Mouse (Mus musculus) intestine, embryonic 14.5 days (tissue): Measurements from ENCODE around the gene Twist2. TPM values are rescaled to one million over a fixed set of nuclear protein-coding genes. Genes with fewer than 3 reads are reported as not detected.

Source experiments
- ATAC-seq: fragments of 200-750 bp; cut with Nextera tagmentation; replicated peaks from 2 replicates; pipeline ENCODE4 v1.8.0; 2017; ENCODE audit warnings: low read depth, moderate number of reproducible peaks, moderate TSS enrichment, moderate library complexity; ENCODE audit not compliant: low FRiP score, low TSS enrichment
- DNase-seq: peaks from one replicate; pipeline ENCODE4 v3.0.0-alpha.2; 2018; ENCODE audit warnings: low spot score
- H3K27ac ChIP-seq: fragments of 300-500 bp; sonication (generic); 2 replicates; pipeline ENCODE4 v1.5.1; 2014; ENCODE audit warnings: low read depth, mild to moderate bottlenecking, control low read depth
- H3K27me3 ChIP-seq: fragments of 300-500 bp; sonication (generic); replicated peaks from 2 replicates; pipeline ENCODE4 v1.6.1; 2014; ENCODE audit warnings: low read length, control low read depth; ENCODE audit not compliant: control insufficient read depth, insufficient read depth
- H3K36me3 ChIP-seq: fragments of 300-500 bp; sonication (generic); 2 replicates; pipeline ENCODE4 v1.6.1; 2014; ENCODE audit warnings: low read length, control low read depth; ENCODE audit not compliant: control insufficient read depth, insufficient read depth
- H3K4me1 ChIP-seq: fragments of 300-500 bp; sonication (generic); replicated peaks from 2 replicates; pipeline ENCODE4 v1.6.1; 2014; ENCODE audit warnings: low read length, control low read depth, mixed read lengths; ENCODE audit not compliant: control insufficient read depth, insufficient read depth
- H3K4me2 ChIP-seq: fragments of 300-500 bp; sonication (generic); 2 replicates; pipeline ENCODE4 v1.6.1; 2014; ENCODE audit warnings: low read length
- H3K4me3 ChIP-seq: fragments of 300-500 bp; sonication (generic); 2 replicates; pipeline ENCODE4 v1.5.1; 2014; ENCODE audit warnings: low read depth, low read length, control low read depth, mixed read lengths
- H3K9ac ChIP-seq: fragments of 300-500 bp; sonication (generic); 2 replicates; pipeline ENCODE4 v1.6.1; 2014; ENCODE audit warnings: mild to moderate bottlenecking, low read length
- H3K9me3 ChIP-seq: fragments of 300-500 bp; sonication (generic); 2 replicates; pipeline ENCODE4 v1.6.1; 2016; ENCODE audit warnings: low read length, control low read depth; ENCODE audit not compliant: control insufficient read depth
- WGBS: fragments of 180-500 bp; shearing (Covaris S2); extraction: QIAGEN DNeasy Blood & Tissue Kit; methylation state at CpG from one replicate; pipeline ENCODE4 v1.1.7; 2014; 5-methylcytosine and 5-hydroxymethylcytosine counted together
- polyA plus RNA-seq: library from polyadenylated mRNA; unstranded; fragments of >200 nt; fragmentation: Nextera tagmentation; extraction: Ambion mirVana; gene quantifications from 2 replicates; pipeline ENCODE4 v1.2.1, GENCODE M21; 2014

Gene Twist2
- polyA plus RNA-seq, 1 experiment from 2014 or later: 7.1 TPM

GRCm38 (mm10) chr1:91762528-91763091 is 38.7 kb upstream of the Twist2 start:
- Histone ChIP-seq H3K36me3 (no peaks in the 10 kb centered on the region), H3K4me1 (peaks cover 17% of the 10 kb centered on the region), H3K9me3 (no peaks in the 10 kb centered on the region), H3K4me3 (no peak overlapping the region), H3K27me3 (no peaks in the 10 kb centered on the region), H3K27ac (no peak overlapping the region), H3K9ac (no peak overlapping the region), H3K4me2 (no peak overlapping the region)
- DNase-seq (no peak), ATAC-seq (no peak)
- 55% methylated on average over 12 of the region's 12 CpGs for WGBS

DNA sequence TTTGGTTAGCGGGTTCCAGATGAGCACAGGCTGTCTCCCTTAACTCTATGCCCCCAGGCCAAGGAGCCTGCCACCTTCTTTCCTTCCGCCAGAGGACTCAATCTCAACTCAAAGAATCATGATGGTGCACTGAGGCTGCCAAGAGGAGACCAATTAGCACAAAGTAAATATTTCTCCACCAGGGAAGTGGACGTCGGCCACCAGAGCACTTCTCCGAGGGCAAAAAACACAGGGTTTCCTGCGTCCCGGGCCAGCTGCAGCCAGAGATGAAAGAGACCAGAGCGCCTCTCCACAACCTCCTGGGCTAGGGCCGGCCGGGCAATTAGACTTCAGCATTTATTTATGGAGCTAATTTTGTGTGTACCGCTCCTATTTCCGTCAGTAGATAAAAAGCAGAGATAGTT is 31.0 kb upstream of the Twist2 start:
- Histone ChIP-seq H3K4me2 (peak overlapping the region; percentile 29), H3K27me3 (no peaks in the 10 kb centered on the region)
- 5% methylated on average over 12 of the region's 12 CpGs for WGBS

DNA sequence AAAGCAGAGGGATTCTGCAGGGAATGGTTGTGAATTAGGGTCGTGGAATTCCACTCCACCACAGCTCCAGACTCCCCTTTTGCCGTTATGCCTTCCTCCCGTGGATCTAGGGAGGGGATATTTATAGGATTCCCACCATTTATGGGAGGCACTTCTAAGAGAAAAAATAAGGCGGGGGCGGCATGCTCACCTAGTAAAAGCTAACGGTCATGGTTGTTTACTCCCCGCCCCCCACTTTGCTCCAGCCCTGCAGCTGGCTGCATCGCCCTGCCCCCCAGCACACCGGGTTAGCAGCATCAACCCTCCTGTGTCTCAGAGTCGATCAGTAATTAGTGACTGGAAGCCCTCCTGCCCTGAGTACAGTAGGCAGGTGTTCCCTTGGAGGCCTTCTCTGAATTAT is 30.6 kb upstream of the Twist2 start:
- no peak for ATAC-seq
- 7% methylated on average over 10 of the region's 10 CpGs for WGBS

More for the DNA sequence above, 31.0 kb upstream of the Twist2 start:
- DNase-seq (no peak), ATAC-seq (no peak)
- Histone ChIP-seq H3K9ac (no peak overlapping the region), H3K4me3 (no peak overlapping the region), H3K9me3 (no peaks in the 10 kb centered on the region), H3K36me3 (no peaks in the 10 kb centered on the region), H3K4me1 (peaks cover 9% of the 10 kb centered on the region), H3K27ac (no peak overlapping the region)

GRCm38 (mm10) chr1:91776928-91777327 is 24.3 kb upstream of the Twist2 start:
- Histone ChIP-seq H3K9ac (no peak overlapping the region), H3K4me3 (no peak overlapping the region), H3K4me1 (no peaks in the 10 kb centered on the region), H3K36me3 (no peaks in the 10 kb centered on the region), H3K27me3 (no peaks in the 10 kb centered on the region), H3K9me3 (no peaks in the 10 kb centered on the region), H3K4me2 (no peak overlapping the region), H3K27ac (no peak overlapping the region)
- WGBS: 78% methylated on average over 5 of the region's 5 CpGs
- ATAC-seq: no peak
- DNase-seq: no peak

More for the DNA sequence above, 30.6 kb upstream of the Twist2 start:
- Histone ChIP-seq H3K9ac (no peak overlapping the region), H3K9me3 (no peaks in the 10 kb centered on the region), H3K27ac (no peak overlapping the region), H3K36me3 (no peaks in the 10 kb centered on the region), H3K4me1 (peaks cover 9% of the 10 kb centered on the region), H3K27me3 (no peaks in the 10 kb centered on the region), H3K4me3 (no peak overlapping the region), H3K4me2 (peak overlapping the region; percentile 29)
- no peak for DNase-seq

DNA sequence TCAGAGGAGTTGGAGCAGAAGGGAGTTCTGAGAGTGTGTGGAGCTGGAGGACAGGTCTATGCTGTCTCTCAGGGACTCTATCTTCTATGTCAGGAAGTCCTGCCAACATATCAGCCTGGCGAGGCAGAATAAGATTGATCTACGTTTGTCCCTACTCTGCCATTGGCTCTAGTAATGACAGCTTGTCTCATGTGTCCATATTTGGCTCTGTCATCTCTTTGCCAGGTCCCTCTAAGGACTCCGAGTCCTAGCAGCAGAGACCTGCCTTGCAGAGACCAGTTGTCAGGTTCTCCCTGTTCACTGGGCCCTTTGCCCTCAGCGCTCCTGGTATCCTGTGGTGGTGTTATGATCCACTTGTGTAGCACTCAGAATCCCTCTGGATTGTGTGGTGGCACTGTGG is 21.4 kb upstream of the Twist2 start:
- DNase-seq (no peak), ATAC-seq (no peak)
- H3K9me3 ChIP-seq: peaks cover 3% of the 10 kb centered on the region; the same call in 1 of the 2 replicates
- no peak overlapping the region for H3K4me3 ChIP-seq
- WGBS: 82% methylated on average over 4 of the region's 4 CpGs
- no peaks in the 10 kb centered on the region for H3K27me3 ChIP-seq
- H3K36me3 ChIP-seq: no peaks in the 10 kb centered on the region
- H3K9ac ChIP-seq: no peak overlapping the region
- H3K27ac ChIP-seq: no peak overlapping the region
- H3K4me2 ChIP-seq: no peak overlapping the region
- H3K4me1 ChIP-seq: no peaks in the 10 kb centered on the region

GRCm38 (mm10) chr1:91781182-91781581 is 20.1 kb upstream of the Twist2 start:
- 82% methylated on average over 7 of the region's 7 CpGs for WGBS
- Histone ChIP-seq H3K9me3 (peaks cover 3% of the 10 kb centered on the region; the same call in 1 of the 2 replicates), H3K27me3 (no peaks in the 10 kb centered on the region), H3K4me1 (no peaks in the 10 kb centered on the region), H3K4me2 (no peak overlapping the region), H3K36me3 (no peaks in the 10 kb centered on the region), H3K4me3 (no peak overlapping the region), H3K9ac (no peak overlapping the region), H3K27ac (no peak overlapping the region)
- ATAC-seq (no peak), DNase-seq (no peak)

DNA sequence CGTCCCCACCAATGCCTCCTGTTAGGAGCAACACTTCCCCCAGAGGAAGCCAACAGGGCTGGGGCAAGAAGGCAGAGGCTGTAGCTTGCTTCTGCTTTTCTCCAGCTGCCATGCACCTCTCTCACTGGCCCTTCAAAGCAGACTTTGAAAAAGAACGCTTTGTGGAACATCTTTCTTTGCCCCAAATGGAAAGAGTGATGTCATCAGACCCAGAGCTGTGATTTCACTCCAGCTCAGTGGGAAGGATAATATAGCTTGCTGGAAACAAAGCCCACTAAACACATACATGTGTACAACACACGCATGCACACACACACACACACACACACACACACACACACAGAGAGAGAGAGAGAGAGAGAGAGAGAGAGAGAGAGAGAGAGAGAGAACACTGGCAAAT is 17.1 kb upstream of the Twist2 start:
- Histone ChIP-seq H3K36me3 (no peaks in the 10 kb centered on the region), H3K9ac (no peak overlapping the region), H3K27me3 (no peaks in the 10 kb centered on the region), H3K27ac (no peak overlapping the region), H3K4me1 (no peaks in the 10 kb centered on the region), H3K4me2 (no peak overlapping the region), H3K9me3 (peaks cover 3% of the 10 kb centered on the region; the same call in 1 of the 2 replicates), H3K4me3 (no peak overlapping the region)
- WGBS: 82% methylated on average over 3 of the region's 3 CpGs
- ATAC-seq (no peak), DNase-seq (no peak)

- H3K27me3 ChIP-seq: peaks cover 42% of the 10 kb centered on the region
- H3K9ac ChIP-seq: no peak overlapping the region
- H3K4me2 ChIP-seq: no peak overlapping the region
- peaks cover 18% of the 10 kb centered on the region for H3K4me1 ChIP-seq
- no peak for ATAC-seq
- H3K4me3 ChIP-seq: no peak overlapping the region
- no peaks in the 10 kb centered on the region for H3K36me3 ChIP-seq
- 40% methylated on average over 3 of the region's 3 CpGs for WGBS
- no peaks in the 10 kb centered on the region for H3K9me3 ChIP-seq
- no peak overlapping the region for H3K27ac ChIP-seq
- DNase-seq: no peak
These were observed 1.9 kb upstream of the Twist2 start for GRCm38 (mm10) chr1:91799323-91799722.

DNA sequence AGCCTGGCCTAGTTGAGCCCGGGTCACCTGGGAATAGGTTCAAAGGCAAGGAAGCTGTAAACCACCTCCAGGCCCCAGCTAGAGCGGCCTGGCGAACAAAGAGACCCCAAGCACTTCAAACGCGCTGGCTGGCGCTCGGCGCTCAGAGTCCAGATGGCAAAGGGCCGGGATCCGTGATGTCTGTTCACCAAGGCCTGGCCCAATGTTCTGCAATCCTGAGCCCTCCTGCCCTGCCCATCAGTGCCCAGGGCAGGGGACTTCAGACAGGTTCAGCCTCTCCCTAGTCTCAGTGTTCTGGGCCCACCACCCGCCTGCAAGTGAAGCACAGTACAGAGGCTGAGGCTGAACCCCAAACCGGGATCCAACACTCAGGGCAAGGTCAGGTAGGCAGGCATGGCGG is 913 bp upstream of the Twist2 start:
- DNase-seq: peak; percentile 62
- Histone ChIP-seq H3K27ac (0 out of 2 replicates have a peak overlapping the region, but pooled peaks have one; percentile 58), H3K36me3 (no peaks in the 10 kb centered on the region), H3K4me1 (peaks cover 20% of the 10 kb centered on the region), H3K4me2 (peak overlapping the region; percentile 83), H3K9me3 (no peaks in the 10 kb centered on the region), H3K9ac (peak overlapping the region; percentile 46), H3K27me3 (peaks cover 42% of the 10 kb centered on the region), H3K4me3 (peak overlapping the region; percentile 55)
- 39% methylated on average over 13 of the region's 13 CpGs for WGBS
- no peak for ATAC-seq
